Mouse (Mus musculus) ovary, postnatal 36 days (tissue): ENCODE data around the gene Osbpl6.
"Not testable (repeated sequence)": the region's sequence is repeated elsewhere in the genome, so short reads cannot be mapped to it uniquely, and the experiment has no call there.

ENCODE experiments used
- DNase-seq: peaks from one replicate; pipeline ENCODE4 v3.0.0; 2022; ENCODE audit warnings: low spot score, mixed read lengths

Osbpl6 gene

GRCm38 (mm10) chr2:76563862-76564261 is 157.6 kb downstream of the Osbpl6 start:
- DNase-seq, result no peak

DNA sequence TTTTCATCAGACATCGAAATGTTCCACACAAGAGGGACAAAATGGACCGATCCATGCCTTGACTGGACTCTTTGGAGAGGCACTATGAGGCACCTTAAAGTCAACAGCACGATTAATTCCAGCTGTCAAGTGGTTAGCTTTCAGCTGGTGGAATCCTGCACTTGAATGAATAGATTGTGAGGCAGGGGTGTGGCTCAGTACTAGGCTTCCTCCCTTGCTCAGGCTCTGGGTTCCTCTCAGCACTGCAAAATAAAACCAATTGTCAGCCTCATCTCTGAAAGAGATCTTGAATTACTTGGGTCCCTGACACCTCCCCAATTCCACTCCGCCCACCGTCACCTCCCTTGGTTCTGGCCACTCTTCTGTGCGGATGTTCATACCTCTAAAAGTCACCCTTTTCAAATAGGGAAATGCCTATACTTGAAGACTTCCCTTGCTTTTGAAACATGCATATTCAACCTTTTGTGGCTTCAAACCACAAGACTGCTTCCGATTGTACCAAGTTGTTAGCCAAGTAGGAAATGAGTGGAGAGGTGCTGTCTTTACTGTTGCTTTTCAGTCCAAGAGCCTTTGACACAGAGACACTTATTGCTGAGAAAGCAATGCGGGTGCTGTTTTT is 160.7 kb downstream of the Osbpl6 start:
- no peak for DNase-seq

DNA sequence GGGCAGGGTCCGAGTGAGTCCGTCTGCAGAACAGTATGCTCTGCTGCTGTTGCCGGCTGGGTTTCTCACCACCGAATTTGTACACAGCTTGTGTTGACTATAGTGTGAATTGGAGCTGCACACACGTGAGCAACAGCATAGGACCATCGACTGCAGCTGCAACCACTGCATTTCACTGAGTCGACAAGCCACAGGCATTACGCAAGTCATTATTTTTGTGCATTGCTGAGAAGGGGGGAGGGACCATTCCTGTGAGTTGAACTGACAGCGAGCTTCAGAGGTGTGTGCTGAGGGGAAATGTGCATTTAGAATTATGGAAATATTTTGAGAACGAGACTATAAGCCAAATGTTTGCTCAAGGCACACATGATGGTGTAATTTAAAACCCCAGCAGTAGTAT is 165.2 kb downstream of the Osbpl6 start:
- DNase-seq, result no peak

DNA sequence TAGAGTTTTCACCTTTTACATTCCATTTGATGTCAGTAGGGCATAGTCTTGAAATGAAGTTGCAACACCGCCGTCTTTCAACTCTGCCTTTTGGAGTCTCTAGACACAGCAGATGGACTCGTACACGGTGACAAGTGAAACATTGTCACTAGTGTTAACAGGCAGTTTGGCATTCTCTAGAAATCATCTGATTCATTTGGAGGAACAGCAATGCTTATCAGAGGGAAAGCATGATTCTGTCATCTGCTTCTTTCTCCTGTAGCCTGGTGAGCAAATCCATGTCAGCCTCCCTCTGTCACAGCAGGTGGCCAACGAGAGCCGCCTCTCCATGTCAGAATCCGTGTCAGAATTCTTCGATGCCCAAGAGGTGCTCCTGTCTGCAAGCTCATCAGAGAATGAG is 172.6 kb downstream of the Osbpl6 start:
- no peak for DNase-seq

DNA sequence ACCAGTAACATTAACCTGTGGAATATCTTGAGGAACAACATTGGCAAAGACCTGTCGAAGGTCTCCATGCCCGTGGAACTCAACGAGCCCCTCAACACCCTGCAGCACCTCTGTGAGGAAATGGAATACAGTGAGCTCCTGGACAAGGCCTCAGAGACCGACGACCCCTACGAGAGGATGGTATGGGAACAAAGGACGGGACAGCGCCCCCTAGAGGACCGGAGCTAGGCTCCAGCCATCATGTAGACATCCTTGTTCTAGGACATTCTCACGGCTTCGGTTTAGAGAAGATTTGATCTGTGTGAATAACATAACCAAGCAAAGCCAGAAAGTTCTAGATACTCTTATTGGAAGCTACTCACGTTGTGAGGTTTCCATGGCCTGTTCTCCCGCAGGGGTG is 178.8 kb downstream of the Osbpl6 start:
- no peak for DNase-seq

DNA sequence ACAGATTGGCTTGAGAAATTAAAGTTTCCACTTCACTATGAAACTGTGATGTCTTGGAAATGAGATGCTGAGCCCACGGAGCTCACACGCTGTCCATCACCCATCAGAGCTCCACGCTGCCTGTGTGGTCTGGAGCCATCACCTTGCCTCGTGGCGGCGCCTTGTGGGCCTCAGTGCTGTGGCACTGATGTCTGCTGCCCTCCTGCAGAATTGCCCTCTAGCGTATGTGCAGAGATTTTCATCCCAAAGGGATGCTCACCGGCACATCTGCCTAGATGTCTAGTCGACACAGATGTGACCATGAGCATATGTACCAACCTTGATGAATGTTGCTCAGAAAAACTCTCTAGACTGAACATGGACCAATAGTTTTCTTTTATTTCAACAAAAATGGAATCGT is 180.6 kb downstream of the Osbpl6 start:
- DNase-seq, result no peak

GRCm38 (mm10) chr2:76590221-76590620 is 183.9 kb downstream of the Osbpl6 start:
- DNase-seq, result no peak

DNA sequence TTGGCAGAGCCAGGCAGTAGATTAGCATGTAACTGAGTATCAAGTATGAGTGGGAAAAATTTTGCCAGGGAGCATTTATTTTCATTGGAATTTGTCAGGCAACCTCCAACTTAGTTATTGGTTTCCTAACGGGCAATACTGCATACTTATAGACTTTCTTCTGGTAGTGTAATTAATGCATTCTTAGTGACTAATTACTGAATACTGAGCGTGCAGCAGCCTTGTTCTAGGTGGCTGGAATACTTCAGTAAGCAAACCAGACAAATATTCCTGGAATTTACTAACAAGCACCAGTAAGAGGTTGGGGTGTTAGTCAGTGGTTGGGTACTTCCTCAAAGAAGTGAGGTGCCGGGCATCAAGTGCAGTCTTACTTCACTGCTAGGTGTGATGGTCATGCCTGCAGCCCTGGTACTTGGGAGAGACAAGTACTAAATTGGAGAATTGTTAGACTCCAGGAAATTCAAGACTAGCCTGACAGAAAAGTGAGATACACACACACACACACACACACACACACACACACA is 186.2 kb downstream of the Osbpl6 start:
- DNase-seq, result no peak

DNA sequence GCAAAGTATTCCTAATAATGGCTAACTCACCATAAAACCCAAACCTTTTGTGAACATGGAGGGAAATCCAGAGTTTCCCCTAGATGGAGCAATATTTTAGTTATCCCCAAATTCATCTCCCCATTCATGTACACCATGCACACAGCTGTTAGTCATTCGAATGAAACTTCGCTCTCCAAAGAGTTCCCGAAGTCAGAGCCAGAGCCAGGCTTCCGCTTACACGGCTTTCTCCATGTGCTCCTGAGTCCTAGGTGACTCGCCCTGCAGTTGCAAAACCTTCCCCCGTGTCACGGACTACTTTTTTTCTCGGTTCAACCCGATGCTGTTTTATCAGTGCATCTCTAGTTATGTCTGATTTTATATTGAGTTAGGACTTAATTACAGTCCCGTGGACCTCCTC is 191.2 kb downstream of the Osbpl6 start:
- no peak for DNase-seq

GRCm38 (mm10) chr2:76599214-76599613 is 192.9 kb downstream of the Osbpl6 start:
- peak; percentile 11 for DNase-seq

GRCm38 (mm10) chr2:76602256-76602655 is 195.9 kb downstream of the Osbpl6 start:
- no peak for DNase-seq

DNA sequence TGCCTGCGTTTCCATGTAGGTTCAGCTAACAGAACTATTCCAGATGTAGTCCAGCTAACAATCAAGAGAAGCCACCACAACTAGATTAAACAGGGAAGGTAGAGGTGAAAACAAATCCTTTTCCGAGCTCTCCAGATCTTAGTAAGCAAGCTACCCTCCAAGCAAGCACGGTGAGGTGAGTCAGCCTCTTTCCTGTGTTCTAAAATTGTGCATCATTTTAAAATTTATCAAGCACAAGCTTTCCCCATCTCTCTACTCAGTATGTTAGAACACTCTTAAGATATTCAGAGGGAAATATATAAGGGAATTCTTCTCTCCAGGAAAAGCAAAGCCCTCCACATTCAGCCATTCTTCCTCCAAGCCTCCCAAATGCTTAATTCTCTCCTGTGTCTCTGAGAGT is 200.4 kb downstream of the Osbpl6 start:
- DNase-seq, result no peak

- DNase-seq, result no peak
Observed at GRCm38 (mm10) chr2:76610326-76611104, 204.2 kb downstream of the Osbpl6 start.

DNA sequence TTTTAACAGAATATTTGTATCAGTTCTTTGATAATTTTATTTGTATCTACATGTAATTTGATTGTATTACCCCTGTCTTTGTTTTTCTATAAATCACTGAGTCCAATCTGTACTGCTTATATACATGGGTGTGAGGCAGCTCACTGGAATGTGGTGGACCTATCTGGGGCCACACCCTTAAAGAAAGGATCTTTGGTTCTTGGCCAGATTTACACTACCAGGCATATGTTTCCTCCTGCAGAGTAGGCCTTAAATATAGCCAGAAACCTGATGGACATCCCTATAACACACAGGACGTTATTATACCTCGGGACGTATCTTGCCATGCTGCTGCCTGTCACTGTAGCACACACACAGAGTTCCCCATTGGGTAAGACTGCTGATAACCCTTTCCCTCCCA is 205.7 kb downstream of the Osbpl6 start:
- DNase-seq, result no peak

GRCm38 (mm10) chr2:76618078-76618477 is 211.8 kb downstream of the Osbpl6 start:
- DNase-seq, result no peak

- DNase-seq, result no peak
Observed at GRCm38 (mm10) chr2:76620188-76620587, 213.9 kb downstream of the Osbpl6 start.

DNA sequence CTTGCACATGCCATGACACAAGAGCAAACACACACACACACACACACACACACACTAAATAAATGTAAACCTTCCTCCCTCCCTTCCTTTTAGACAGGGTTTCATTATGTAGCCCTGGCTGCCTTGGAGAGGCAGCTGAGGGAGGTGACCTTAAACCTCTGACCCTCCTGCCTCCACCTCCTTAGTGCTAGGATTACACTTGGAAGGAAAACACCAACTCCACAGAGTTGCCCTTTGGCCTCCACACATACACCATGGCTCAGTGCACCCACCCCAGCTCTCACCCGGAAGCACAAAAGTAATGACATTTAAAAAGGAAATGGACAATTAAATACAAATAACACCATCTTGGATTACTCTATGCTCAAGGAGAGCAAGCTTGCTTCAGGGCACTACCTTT is 215.4 kb downstream of the Osbpl6 start:
- no peak for DNase-seq

DNA sequence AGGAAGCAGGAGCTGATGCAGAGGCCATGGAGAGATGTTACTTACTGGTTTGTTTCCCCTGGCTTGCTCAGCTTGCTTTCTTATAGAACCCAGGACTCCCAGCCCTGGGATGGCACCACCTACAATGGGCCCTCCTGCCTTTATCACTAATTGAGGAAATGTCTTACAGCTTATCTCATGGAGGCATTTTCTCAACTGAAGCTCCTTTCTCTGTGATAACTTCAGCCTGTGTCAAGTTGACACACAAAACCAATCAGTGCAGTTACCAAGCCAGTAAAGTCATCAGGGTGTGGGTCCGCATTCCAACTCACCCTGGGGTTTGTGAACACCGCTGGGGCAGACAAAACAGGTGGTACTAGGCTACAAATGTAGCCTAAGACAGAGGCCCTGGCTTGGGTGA is 216.0 kb downstream of the Osbpl6 start:
- DNase-seq, result not testable (repeated sequence)

DNA sequence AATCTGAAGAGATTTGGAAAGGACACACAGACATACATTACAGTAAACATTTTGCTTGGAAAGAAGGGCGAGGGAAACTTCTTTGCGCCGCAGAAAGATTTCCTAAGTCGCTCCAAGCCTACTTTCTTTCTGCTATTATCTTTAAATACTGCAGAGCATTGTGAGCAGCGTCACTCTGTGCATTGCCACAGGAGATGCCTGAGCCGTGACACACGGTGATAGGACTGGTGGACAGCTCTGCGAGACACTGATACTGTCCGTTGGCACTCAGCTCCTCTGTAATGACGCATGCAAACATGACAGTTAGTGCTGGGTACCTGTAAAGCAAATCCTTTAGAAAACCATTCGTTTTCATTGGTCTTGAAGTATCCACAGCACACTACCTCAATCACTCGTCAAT is 224.0 kb downstream of the Osbpl6 start:
- no peak for DNase-seq

DNA sequence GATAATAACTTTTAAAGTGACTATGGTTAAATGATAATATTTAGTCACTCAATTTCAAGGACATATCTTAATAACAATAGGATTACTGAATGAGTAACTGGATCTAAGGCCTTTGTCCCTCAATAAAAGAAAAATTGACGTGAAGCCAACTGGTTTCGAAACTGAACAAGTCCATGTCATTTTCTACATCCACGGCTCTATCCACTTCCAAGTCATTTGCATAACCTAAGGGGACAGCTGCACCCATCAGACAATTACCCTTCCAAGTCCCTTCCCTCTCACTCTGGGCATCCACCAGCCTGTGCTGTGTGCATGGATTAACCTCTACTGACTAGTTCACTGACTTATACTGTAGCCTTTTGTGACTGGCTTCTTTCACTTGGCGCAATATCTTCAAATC is 225.3 kb downstream of the Osbpl6 start:
- no peak for DNase-seq

DNA sequence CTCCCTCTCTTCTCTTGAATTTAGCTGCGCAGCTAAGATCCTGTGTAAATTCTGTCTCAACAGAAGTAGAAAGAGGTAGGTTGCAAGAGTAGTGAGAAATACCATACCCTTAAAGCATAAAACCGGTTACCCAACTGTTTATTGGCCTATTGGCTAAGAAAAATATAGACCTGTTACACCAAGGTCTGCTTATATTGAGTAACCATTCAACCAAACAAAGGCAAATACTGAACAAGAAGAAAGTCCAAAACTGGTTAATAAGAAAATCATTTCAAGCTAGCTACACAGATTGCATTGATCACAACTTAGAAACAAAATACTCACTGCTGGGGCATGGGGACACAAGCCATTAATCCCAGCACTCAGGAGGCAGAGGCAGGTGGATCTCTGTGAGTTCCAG is 233.3 kb downstream of the Osbpl6 start:
- DNase-seq, result no peak

DNA sequence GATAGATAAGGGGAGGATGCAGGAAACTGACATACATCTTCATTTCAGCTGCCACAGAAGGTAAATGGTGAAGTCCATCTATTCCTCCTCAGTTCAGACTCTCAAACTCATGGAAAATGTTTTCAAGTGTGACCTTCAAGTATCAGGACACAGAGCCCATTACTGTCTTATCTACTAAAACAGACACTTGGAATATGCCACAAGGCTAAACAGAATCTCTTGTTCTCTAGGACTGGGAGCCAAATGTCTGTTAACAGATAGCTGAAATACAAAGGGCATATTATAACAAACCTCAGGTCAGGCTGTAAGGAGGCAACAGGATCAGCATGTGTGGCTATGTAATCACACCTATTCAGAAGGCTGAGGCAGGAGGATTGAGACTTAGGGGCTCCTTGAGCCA is 237.5 kb downstream of the Osbpl6 start:
- DNase-seq, result no peak

- DNase-seq, result no peak
Observed at GRCm38 (mm10) chr2:76647441-76647869, 241.1 kb downstream of the Osbpl6 start.
